Mouse (Mus musculus) E14TG2a.4 (cell line): ENCODE data around the gene Kif21b.

Source experiments
- H3K27me3 ChIP-seq: 2 replicates; pipeline ENCODE4 v1.6.1; 2014; ENCODE audit warnings: low read length, control low read depth; ENCODE audit not compliant: insufficient read depth
- H3K36me3 ChIP-seq: 2 replicates; pipeline ENCODE4 v1.6.1; 2014; ENCODE audit warnings: low read length, control low read depth; ENCODE audit not compliant: insufficient read depth
- H3K4me1 ChIP-seq: replicated peaks from 2 replicates; pipeline ENCODE4 v1.6.1; 2014; ENCODE audit warnings: low read depth, low read length, control low read depth
- H3K4me3 ChIP-seq: replicated peaks from 2 replicates; pipeline ENCODE4 v1.5.1; 2014; ENCODE audit warnings: mild to moderate bottlenecking, low read length
- H3K9me3 ChIP-seq: 2 replicates; pipeline ENCODE4 v1.6.1; 2014; ENCODE audit warnings: low read length, control low read depth
- CTCF ChIP-seq: conservative IDR thresholded peaks from 2 replicates; pipeline ENCODE4 v1.5.1; 2014; ENCODE audit warnings: low read length
- NANOG ChIP-seq: IDR thresholded peaks from 2 replicates; pipeline ENCODE4 v1.6.1; 2014; ENCODE audit warnings: borderline replicate concordance, low read length, mixed read lengths
- POU5F1 ChIP-seq: IDR thresholded peaks from 2 replicates; pipeline ENCODE4 v1.6.1; 2014; ENCODE audit warnings: low read length, borderline replicate concordance

Kif21b gene

GRCm38 (mm10) chr1:136132386-136133201 is 1.4 kb downstream of the Kif21b start:
- Histone ChIP-seq H3K36me3 (no peaks in the 10 kb centered on the region), H3K4me3 (peak overlapping the region; percentile 89), H3K9me3 (no peaks in the 10 kb centered on the region), H3K27me3 (peaks cover 74% of the 10 kb centered on the region), H3K4me1 (peaks cover 68% of the 10 kb centered on the region)
- TF ChIP-seq CTCF: no peak
- TF ChIP-seq POU5F1: no peak
- TF ChIP-seq NANOG: no peak

DNA sequence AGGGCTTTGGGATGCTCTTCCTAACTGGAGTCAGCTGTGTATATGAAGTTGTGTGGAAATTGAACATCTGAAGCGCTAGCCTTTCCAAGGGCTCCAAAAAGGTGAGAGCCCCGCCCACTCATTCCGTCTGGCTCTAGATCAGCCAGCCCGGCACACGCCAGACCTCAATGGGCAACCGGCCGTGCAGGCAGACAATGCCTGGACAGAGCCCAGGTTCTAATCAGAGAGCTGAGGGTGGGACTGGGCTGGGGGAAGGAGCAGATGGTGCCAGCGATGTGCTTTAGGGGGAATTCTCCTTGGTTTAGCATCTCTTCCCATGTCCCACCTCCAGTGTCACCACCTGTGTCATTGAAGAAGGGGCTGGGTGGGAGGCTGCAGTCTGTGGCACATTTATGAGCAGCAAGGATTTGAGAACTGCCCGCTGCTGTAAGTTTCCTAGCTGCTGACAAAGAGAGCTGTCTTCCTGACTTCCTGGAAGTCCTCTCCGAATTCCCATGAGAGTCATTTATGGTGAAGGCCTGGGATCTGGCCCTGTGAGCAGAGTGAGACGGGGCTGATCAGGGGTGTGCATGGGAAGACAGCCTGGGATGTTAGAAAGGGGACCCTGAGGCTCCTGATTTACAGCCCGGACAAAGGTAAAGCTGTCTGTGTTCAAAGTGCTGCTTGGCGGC is 2.5 kb downstream of the Kif21b start:
- H3K9me3 ChIP-seq: no peaks in the 10 kb centered on the region
- H3K4me1 ChIP-seq: peaks cover 79% of the 10 kb centered on the region
- peaks cover 78% of the 10 kb centered on the region for H3K27me3 ChIP-seq
- H3K4me3 ChIP-seq: no peak overlapping the region
- TF ChIP-seq CTCF (no peak), NANOG (no peak), POU5F1 (no peak)
- H3K36me3 ChIP-seq: no peaks in the 10 kb centered on the region

DNA sequence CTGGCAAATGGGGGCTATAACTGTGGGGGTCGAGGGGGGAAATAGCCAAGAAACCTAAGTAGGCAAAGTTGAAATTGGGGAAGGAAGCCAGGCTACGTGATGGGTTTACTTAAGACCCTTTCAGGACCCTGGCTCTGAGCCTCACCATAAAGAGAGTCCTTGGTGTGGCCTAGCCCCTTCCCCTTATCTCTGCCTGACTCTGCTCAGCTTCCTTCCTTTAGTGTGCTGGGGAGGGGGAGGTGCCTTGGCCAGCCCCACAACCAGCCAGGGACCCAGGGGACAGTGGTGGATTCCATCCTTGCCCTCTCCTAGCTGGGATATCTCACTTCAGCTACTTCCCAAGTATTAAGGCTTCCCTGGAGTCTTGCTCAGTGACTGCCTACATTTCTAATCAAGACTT is 3.4 kb downstream of the Kif21b start:
- Histone ChIP-seq H3K27me3 (peaks cover 70% of the 10 kb centered on the region), H3K4me3 (no peak overlapping the region), H3K9me3 (no peaks in the 10 kb centered on the region), H3K36me3 (no peaks in the 10 kb centered on the region), H3K4me1 (peaks cover 83% of the 10 kb centered on the region)
- TF ChIP-seq POU5F1 (no peak), NANOG (no peak), CTCF (no peak)

GRCm38 (mm10) chr1:136135046-136135445 is 3.9 kb downstream of the Kif21b start:
- H3K4me3 ChIP-seq: no peak overlapping the region
- no peak for TF ChIP-seq POU5F1
- no peak for TF ChIP-seq NANOG
- no peak for TF ChIP-seq CTCF

DNA sequence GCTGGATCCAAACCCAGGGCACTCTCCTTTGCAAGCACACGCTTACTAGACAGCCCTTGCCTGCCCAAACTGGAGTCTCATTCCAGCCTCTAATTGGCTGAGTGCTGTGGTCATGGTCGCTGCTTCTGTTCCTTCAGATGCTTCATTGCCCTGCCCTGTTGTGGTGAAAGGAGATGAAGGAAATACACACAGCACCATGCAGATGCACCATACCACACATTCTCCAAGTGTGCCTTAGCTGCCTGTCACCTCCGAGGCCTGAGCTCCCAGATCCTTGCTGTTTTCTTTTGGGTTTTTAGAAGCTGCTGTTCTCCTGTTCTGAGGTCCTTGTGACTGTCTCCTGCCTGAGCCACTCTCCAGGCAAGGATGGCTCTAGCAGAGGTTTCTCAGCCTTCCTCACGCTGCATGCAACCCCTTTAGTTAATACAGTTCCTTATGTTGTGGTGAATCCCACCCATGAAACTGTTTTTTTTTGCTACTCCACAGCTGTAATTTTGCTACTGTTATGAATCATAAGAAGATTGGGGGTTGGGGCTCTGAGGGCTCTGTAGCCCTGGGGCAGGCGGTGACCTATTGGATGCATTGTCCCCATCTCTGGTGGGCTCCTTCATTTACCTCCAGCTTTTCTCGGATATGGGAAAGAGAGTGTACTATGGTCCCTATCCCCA is 4.7 kb downstream of the Kif21b start:
- no peaks in the 10 kb centered on the region for H3K36me3 ChIP-seq
- no peak for TF ChIP-seq CTCF
- no peak for TF ChIP-seq NANOG
- no peak for TF ChIP-seq POU5F1
- H3K9me3 ChIP-seq: no peaks in the 10 kb centered on the region
- H3K4me1 ChIP-seq: peaks cover 81% of the 10 kb centered on the region
- 0 out of 2 replicates have a peak overlapping the region, but pooled peaks have one; percentile 10 for H3K4me3 ChIP-seq
- peaks cover 63% of the 10 kb centered on the region for H3K27me3 ChIP-seq

More at GRCm38 (mm10) chr1:136135046-136135445, 3.9 kb downstream of the Kif21b start:
- H3K27me3 ChIP-seq: peaks cover 66% of the 10 kb centered on the region
- peaks cover 84% of the 10 kb centered on the region for H3K4me1 ChIP-seq
- H3K9me3 ChIP-seq: no peaks in the 10 kb centered on the region
- H3K36me3 ChIP-seq: no peaks in the 10 kb centered on the region

- no peaks in the 10 kb centered on the region for H3K9me3 ChIP-seq
- TF ChIP-seq CTCF (no peak), NANOG (no peak), POU5F1 (no peak)
- peaks cover 85% of the 10 kb centered on the region for H3K4me1 ChIP-seq
- peaks cover 65% of the 10 kb centered on the region for H3K27me3 ChIP-seq
- H3K36me3 ChIP-seq: no peaks in the 10 kb centered on the region
- H3K4me3 ChIP-seq: 0 out of 2 replicates have a peak overlapping the region, but pooled peaks have one; percentile 10
Observed at GRCm38 (mm10) chr1:136136547-136136946, 5.4 kb downstream of the Kif21b start.

DNA sequence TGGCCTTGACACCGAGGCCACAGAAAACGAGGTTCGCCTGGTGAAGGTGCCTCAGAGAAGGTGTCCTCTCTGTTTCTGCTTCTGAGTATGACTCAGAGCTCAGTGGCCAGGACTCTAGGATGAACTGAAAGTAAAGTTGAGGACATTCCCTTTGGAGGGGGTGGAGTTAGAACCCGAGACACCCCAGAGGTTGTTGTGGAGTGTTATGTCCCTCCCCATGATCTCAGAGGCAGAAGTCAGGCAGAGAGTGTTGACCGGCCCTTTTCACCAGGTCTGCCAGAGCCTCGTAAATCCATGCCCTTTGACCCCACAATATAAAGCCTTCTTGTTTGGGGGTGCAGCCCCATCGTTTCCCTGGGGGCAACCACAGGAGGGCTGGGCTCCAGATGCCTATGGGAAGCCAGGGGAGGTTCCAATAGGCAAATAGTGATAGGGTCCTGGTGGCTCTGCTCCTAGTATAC is 5.9 kb downstream of the Kif21b start:
- TF ChIP-seq NANOG (no peak), CTCF (no peak), POU5F1 (no peak)
- Histone ChIP-seq H3K9me3 (no peaks in the 10 kb centered on the region), H3K36me3 (no peaks in the 10 kb centered on the region), H3K4me3 (0 out of 2 replicates have a peak overlapping the region, but pooled peaks have one; percentile 10), H3K4me1 (peaks cover 88% of the 10 kb centered on the region), H3K27me3 (peaks cover 65% of the 10 kb centered on the region)

DNA sequence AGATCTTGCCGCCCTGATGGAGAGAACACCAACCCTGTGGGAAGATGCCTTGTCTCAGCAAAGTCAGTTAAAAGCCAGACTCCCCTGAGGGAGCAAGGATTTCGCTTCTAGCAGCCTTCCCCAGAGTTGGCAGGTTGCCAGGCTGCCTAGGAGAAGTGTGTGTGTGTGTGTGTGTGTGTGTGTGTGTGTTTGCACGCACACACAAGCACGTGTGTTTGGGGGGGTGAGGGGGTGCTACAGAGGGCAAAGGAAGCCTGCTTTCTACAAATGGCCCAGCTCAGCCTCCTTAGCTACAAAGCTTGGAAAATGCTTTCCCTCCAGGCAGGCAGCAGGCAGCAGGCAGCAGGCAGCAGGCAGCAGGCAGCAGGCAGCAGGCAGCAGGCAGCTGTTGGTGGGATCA is 6.4 kb downstream of the Kif21b start:
- TF ChIP-seq POU5F1 (no peak), CTCF (no peak), NANOG (no peak)
- Histone ChIP-seq H3K9me3 (no peaks in the 10 kb centered on the region), H3K36me3 (no peaks in the 10 kb centered on the region), H3K27me3 (peaks cover 65% of the 10 kb centered on the region), H3K4me3 (no peak overlapping the region), H3K4me1 (peaks cover 89% of the 10 kb centered on the region)
